Mouse (Mus musculus): Measurements from ENCODE around the gene Tns1. TPM values are rescaled to one million over a fixed set of nuclear protein-coding genes. Genes with fewer than 3 reads are reported as not detected.

The Tns1 gene
- total RNA-seq, 4 experiments from 2014 or later = 217 to 331 (median 279) TPM

- DNase-seq (ENCODE audit: low spot score in 2 of 2) = no peak
Observed at GRCm38 (mm10) chr1:74091611-74092224, 32.5 kb downstream of the Tns1 start.

- no peak for DNase-seq (ENCODE audit: low spot score in 2 of 2)
Observed at GRCm38 (mm10) chr1:74091138-74091537, 33.1 kb downstream of the Tns1 start.

- no peak for DNase-seq (ENCODE audit: low spot score in 2 of 2)
Observed at GRCm38 (mm10) chr1:74090329-74090728, 33.9 kb downstream of the Tns1 start.

- DNase-seq (ENCODE audit: low spot score in 2 of 2) = no peak
Observed at GRCm38 (mm10) chr1:74088569-74088968, 35.7 kb downstream of the Tns1 start.

- DNase-seq (ENCODE audit: low spot score in 2 of 2) = no peak
Observed at GRCm38 (mm10) chr1:74085566-74085965, 38.7 kb downstream of the Tns1 start.

- DNase-seq (ENCODE audit: low spot score in 2 of 2) = no peak
Observed at GRCm38 (mm10) chr1:74084752-74085151, 39.5 kb downstream of the Tns1 start.

- peak; percentile 51 to 59 for DNase-seq (ENCODE audit: low spot score in 2 of 2)
Observed at GRCm38 (mm10) chr1:74084065-74084705, 40.1 kb downstream of the Tns1 start.

- DNase-seq (ENCODE audit: low spot score in 2 of 2) = no peak
Observed at GRCm38 (mm10) chr1:74082841-74083463, 41.3 kb downstream of the Tns1 start.

- DNase-seq (ENCODE audit: low spot score in 2 of 2) = no peak
Observed at GRCm38 (mm10) chr1:74081573-74081989, 42.7 kb downstream of the Tns1 start.

- DNase-seq (ENCODE audit: low spot score in 2 of 2) = peak; percentile 72 to 81
Observed at GRCm38 (mm10) chr1:74077353-74077752, 46.9 kb downstream of the Tns1 start.

GRCm38 (mm10) chr1:74076230-74076629 is 48.0 kb downstream of the Tns1 start:
- no peak for DNase-seq (ENCODE audit: low spot score in 2 of 2)

GRCm38 (mm10) chr1:74074693-74075485 is 49.4 kb downstream of the Tns1 start:
- no peak for DNase-seq (ENCODE audit: low spot score in 2 of 2)

GRCm38 (mm10) chr1:74073791-74074190 is 50.5 kb downstream of the Tns1 start:
- no peak for DNase-seq (ENCODE audit: low spot score in 2 of 2)

- no peak for DNase-seq (ENCODE audit: low spot score in 2 of 2)
Observed at GRCm38 (mm10) chr1:74070745-74071144, 53.5 kb downstream of the Tns1 start.

GRCm38 (mm10) chr1:74070001-74070551 is 54.2 kb downstream of the Tns1 start:
- DNase-seq (ENCODE audit: low spot score in 2 of 2) = no peak

- DNase-seq (ENCODE audit: low spot score in 2 of 2) = peak in 1 of 2 experiments; percentile 67
Observed at GRCm38 (mm10) chr1:74069085-74069835, 55.0 kb downstream of the Tns1 start.

GRCm38 (mm10) chr1:74068366-74069084 is 55.7 kb downstream of the Tns1 start:
- no peak for DNase-seq (ENCODE audit: low spot score in 2 of 2)

GRCm38 (mm10) chr1:74067866-74068265 is 56.4 kb downstream of the Tns1 start:
- no peak for DNase-seq (ENCODE audit: low spot score in 2 of 2)

GRCm38 (mm10) chr1:74066576-74066975 is 57.7 kb downstream of the Tns1 start:
- DNase-seq (ENCODE audit: low spot score in 2 of 2) = no peak

GRCm38 (mm10) chr1:74066061-74066460 is 58.2 kb downstream of the Tns1 start:
- peak; percentile 62 to 75 for DNase-seq (ENCODE audit: low spot score in 2 of 2)
